ENCODE assay signal across 8 mouse cellular contexts in genomic region chr9:52048650-52049081, GRCm38 (mm10). TPM values are rescaled to one million over a fixed set of nuclear protein-coding genes. Genes with fewer than 3 reads are reported as not detected.
DNase-seq lines count a peak whose midpoint lies in the region; ATAC-seq lines count a peak whose summit lies in the region.

No protein-coding gene starts in this region.

- peak overlapping the region; percentile 97 for H3K9ac ChIP-seq in embryonic facial prominence, embryonic 15.5 days
- H3K9ac ChIP-seq in kidney, embryonic 15.5 days, result peak overlapping the region; percentile 99
- peak overlapping the region; percentile 98 for H3K9ac ChIP-seq in lung, embryonic 15.5 days

- no peaks in the 10 kb centered on the region for H3K27me3 ChIP-seq in embryonic facial prominence, embryonic 15.5 days
- H3K27me3 ChIP-seq in heart, embryonic 10.5 days (ENCODE audit: insufficient read depth, poor library complexity, severe bottlenecking), result no peaks in the 10 kb centered on the region
- H3K27me3 ChIP-seq in kidney, embryonic 15.5 days, result no peaks in the 10 kb centered on the region
- H3K27me3 ChIP-seq in lung, embryonic 15.5 days, result no peaks in the 10 kb centered on the region

- H3K4me1 ChIP-seq in embryonic facial prominence, embryonic 15.5 days, result peaks cover 20% of the 10 kb centered on the region
- H3K4me1 ChIP-seq in heart, embryonic 10.5 days, result peaks cover 33% of the 10 kb centered on the region
- peaks cover 31% of the 10 kb centered on the region for H3K4me1 ChIP-seq in kidney, embryonic 15.5 days
- peaks cover 15% of the 10 kb centered on the region for H3K4me1 ChIP-seq in lung, embryonic 15.5 days

- H3K36me3 ChIP-seq in embryonic facial prominence, embryonic 15.5 days, result no peaks in the 10 kb centered on the region
- H3K36me3 ChIP-seq in heart, embryonic 10.5 days, result no peaks in the 10 kb centered on the region
- no peaks in the 10 kb centered on the region for H3K36me3 ChIP-seq in kidney, embryonic 15.5 days
- H3K36me3 ChIP-seq in lung, embryonic 15.5 days, result no peaks in the 10 kb centered on the region

- H3K9me3 ChIP-seq in embryonic facial prominence, embryonic 15.5 days (replicated peaks), result no peaks in the 10 kb centered on the region
- no peaks in the 10 kb centered on the region for H3K9me3 ChIP-seq in heart, embryonic 10.5 days
- H3K9me3 ChIP-seq in kidney, embryonic 15.5 days (replicated peaks), result no peaks in the 10 kb centered on the region
- no peaks in the 10 kb centered on the region for H3K9me3 ChIP-seq in lung, embryonic 15.5 days

- under 1% methylated on average over 54 of the region's 60 CpGs for WGBS in embryonic facial prominence, embryonic 15.5 days
- WGBS in heart, embryonic 10.5 days, result under 1% methylated on average over 60 of the region's 60 CpGs
- under 1% methylated on average over 60 of the region's 60 CpGs for WGBS in kidney, embryonic 15.5 days
- WGBS in lung, embryonic 15.5 days, result under 1% methylated on average over 60 of the region's 60 CpGs

- DNase-seq in CD8-positive naive resting alpha-beta T cell, adult 2 months (ENCODE audit: low read depth in 2 of 2, low spot score in 2 of 2), result peak; percentile 33 to 36
- DNase-seq in adrenal gland, postnatal 25 days, result peak; percentile 59
- DNase-seq in heart, embryonic 10.5 days (ENCODE audit: low spot score), result no peak
- peak; percentile 57 for DNase-seq in ovary, postnatal 36 days (ENCODE audit: low spot score)
- peak; percentile 36 for DNase-seq in urinary bladder, postnatal 14 days (ENCODE audit: low spot score)

- ATAC-seq in embryonic facial prominence, embryonic 15.5 days (ENCODE audit: insufficient number of reproducible peaks, low FRiP score, low TSS enrichment, low read depth), result peak; percentile 16; the same call in 1 of the 2 replicates
- peak; percentile 73 for ATAC-seq in kidney, embryonic 15.5 days (replicated peaks; ENCODE audit: low FRiP score)
- peak; percentile 53; the same call in 1 of the 2 replicates for ATAC-seq in lung, embryonic 15.5 days (ENCODE audit: borderline replicate concordance, extremely low read depth, low FRiP score, low TSS enrichment)

- peak overlapping the region; percentile 100 for H3K27ac ChIP-seq in embryonic facial prominence, embryonic 15.5 days (replicated peaks)
- H3K27ac ChIP-seq in heart, embryonic 10.5 days, result peak overlapping the region; percentile 100
- peak overlapping the region; percentile 99 for H3K27ac ChIP-seq in kidney, embryonic 15.5 days
- peak overlapping the region; percentile 99 for H3K27ac ChIP-seq in lung, embryonic 15.5 days

- H3K4me2 ChIP-seq in embryonic facial prominence, embryonic 15.5 days (replicated peaks), result peak overlapping the region; percentile 59
- peak overlapping the region; percentile 63 for H3K4me2 ChIP-seq in kidney, embryonic 15.5 days
- H3K4me2 ChIP-seq in lung, embryonic 15.5 days, result peak overlapping the region; percentile 63

- H3K4me3 ChIP-seq in embryonic facial prominence, embryonic 15.5 days (replicated peaks), result peak overlapping the region; percentile 90
- H3K4me3 ChIP-seq in heart, embryonic 10.5 days, result peak overlapping the region; percentile 98
- peak overlapping the region; percentile 93 for H3K4me3 ChIP-seq in kidney, embryonic 15.5 days (replicated peaks)
- H3K4me3 ChIP-seq in lung, embryonic 15.5 days, result peak overlapping the region; percentile 98

RNA-seq across cellular contexts. Expression of gene Rdx, which starts 1.7 kb away (rescaled TPM):
- total RNA-seq in adrenal gland, postnatal 25 days (2021), result 126 and 139 TPM in 2 replicates
- 105 and 109 TPM in 2 replicates for polyA plus RNA-seq in embryonic facial prominence, embryonic 15.5 days (2015; fragmentation: Nextera tagmentation; extraction: Ambion mirVana)
- polyA plus RNA-seq in heart, embryonic 10.5 days (2016; fragmentation: Nextera tagmentation; extraction: Ambion mirVana), result 172 and 176 TPM in 2 replicates
- 119 and 131 TPM in 2 replicates for polyA plus RNA-seq in kidney, embryonic 15.5 days (2015; fragmentation: Nextera tagmentation; extraction: Ambion mirVana)
- polyA plus RNA-seq in lung, embryonic 15.5 days (2015; fragmentation: Nextera tagmentation; extraction: Ambion mirVana), result 127 and 132 TPM in 2 replicates

Comparison
In these comparisons a context has a peak if more than half of its experiments do, and no peak if none do; other contexts are left out.
1. ATAC-seq: peak in every context shown above with its lines; median percentile 73 in kidney, embryonic 15.5 days; 53 in lung, embryonic 15.5 days; 16 in embryonic facial prominence, embryonic 15.5 days.